Mouse (Mus musculus): ENCODE measurements around the gene Npy5r.

Npy5r gene

GRCm38 (mm10) chr8:66690402-66690801, 2.5 kb upstream of the Npy5r start:
- H3K27me3 ChIP-seq (ENCODE audit: insufficient read depth, low read length) = peaks cover 41% of the 10 kb centered on the region
- no peaks in the 10 kb centered on the region for H3K9me3 ChIP-seq (ENCODE audit: low read length)
- H3K36me3 ChIP-seq (ENCODE audit: insufficient read depth, low read length) = no peaks in the 10 kb centered on the region
- peaks cover 12% of the 10 kb centered on the region; the same call in 1 of the 2 replicates for H3K4me1 ChIP-seq (replicated peaks; ENCODE audit: low read depth, low read length)
- H3K4me3 ChIP-seq (replicated peaks; ENCODE audit: low read length) = no peak overlapping the region
- TF ChIP-seq CTCF (conservative IDR thresholded peaks at IDR 0.05; ENCODE audit: low read length) = no peak
- TF ChIP-seq NANOG (IDR thresholded peaks at IDR 0.05; ENCODE audit: borderline replicate concordance, low read length) = no peak
- no peak for TF ChIP-seq POU5F1 (IDR thresholded peaks at IDR 0.05; ENCODE audit: borderline replicate concordance, low read length)

DNA sequence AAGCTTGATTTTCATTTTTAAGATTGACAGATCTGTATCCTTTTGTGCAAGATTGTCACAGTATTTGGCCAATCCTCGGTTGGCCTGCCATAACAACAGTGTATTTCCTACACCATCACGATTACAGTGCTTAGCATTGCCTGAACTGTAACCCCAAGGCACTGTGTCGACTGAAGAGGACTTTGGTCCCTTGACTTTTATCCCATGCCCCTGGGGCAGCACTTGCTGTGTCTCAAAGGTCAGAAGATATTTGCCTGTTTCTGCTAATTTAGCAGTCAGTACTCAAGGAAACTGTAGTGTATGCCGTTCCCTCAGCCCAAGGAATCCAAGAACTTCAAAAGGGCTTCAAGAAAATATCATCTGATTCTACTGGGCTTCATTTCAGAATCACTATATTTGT, 871 bp upstream of the Npy5r start:
- no peaks in the 10 kb centered on the region for H3K9me3 ChIP-seq (ENCODE audit: low read length)
- H3K4me1 ChIP-seq (replicated peaks; ENCODE audit: low read depth, low read length) = peaks cover 12% of the 10 kb centered on the region; the same call in 1 of the 2 replicates
- no peaks in the 10 kb centered on the region for H3K36me3 ChIP-seq (ENCODE audit: insufficient read depth, low read length)
- TF ChIP-seq NANOG (IDR thresholded peaks at IDR 0.05; ENCODE audit: borderline replicate concordance, low read length) (no peak), CTCF (conservative IDR thresholded peaks at IDR 0.05; ENCODE audit: low read length) (no peak), POU5F1 (IDR thresholded peaks at IDR 0.05; ENCODE audit: borderline replicate concordance, low read length) (no peak)
- no peak overlapping the region for H3K4me3 ChIP-seq (replicated peaks; ENCODE audit: low read length)
- peaks cover 41% of the 10 kb centered on the region for H3K27me3 ChIP-seq (ENCODE audit: insufficient read depth, low read length)

DNA sequence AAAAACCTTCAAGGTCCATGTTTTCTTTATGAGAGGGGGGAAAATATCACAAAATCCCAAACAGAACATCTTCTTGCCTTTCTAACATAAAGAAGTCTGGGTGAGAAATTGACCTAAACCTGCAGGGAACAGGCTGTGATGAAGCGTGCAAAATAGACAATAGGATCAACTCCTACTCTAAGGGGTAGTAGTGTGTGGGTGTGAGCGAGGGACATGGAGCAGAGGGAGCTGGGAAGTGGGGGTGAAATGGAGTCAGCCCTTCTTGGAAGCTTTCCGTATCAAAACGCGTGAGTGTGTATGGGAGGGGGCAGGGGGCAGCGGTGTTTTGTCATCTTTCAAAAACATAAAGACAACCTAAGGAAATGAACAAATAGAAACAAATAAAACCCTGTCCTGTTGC, 467 bp upstream of the Npy5r start:
- H3K9me3 ChIP-seq (ENCODE audit: low read length) = no peaks in the 10 kb centered on the region
- peak overlapping the region; percentile 72 for H3K4me3 ChIP-seq (replicated peaks; ENCODE audit: low read length)
- peaks cover 12% of the 10 kb centered on the region; the same call in 1 of the 2 replicates for H3K4me1 ChIP-seq (replicated peaks; ENCODE audit: low read depth, low read length)
- no peaks in the 10 kb centered on the region for H3K36me3 ChIP-seq (ENCODE audit: insufficient read depth, low read length)
- H3K27me3 ChIP-seq (ENCODE audit: insufficient read depth, low read length) = peaks cover 41% of the 10 kb centered on the region
- TF ChIP-seq POU5F1 (IDR thresholded peaks at IDR 0.05; ENCODE audit: borderline replicate concordance, low read length) (no peak), CTCF (conservative IDR thresholded peaks at IDR 0.05; ENCODE audit: low read length) (no peak), NANOG (IDR thresholded peaks at IDR 0.05; ENCODE audit: borderline replicate concordance, low read length) (no peak)

DNA sequence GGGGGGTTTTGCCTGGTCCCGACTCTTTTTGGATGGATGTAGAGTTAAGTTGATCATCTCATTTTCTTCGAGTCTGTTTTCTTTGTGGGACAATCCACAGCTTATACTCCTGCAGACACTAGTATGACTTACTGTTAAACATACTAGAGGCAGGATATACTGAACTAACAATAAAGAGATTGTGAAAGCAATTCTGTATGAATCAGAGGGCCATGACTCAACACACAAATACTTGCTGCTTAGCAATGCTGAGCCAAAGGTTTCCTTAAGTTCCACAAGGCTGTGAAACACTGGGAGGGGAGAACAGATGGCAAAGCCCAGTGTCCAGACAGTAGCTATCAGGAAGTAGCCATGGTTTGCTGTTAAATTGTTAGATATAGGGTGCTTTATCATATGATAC, 6.7 kb downstream of the Npy5r start:
- no peaks in the 10 kb centered on the region for H3K36me3 ChIP-seq (ENCODE audit: insufficient read depth, low read length)
- no peak overlapping the region for H3K4me3 ChIP-seq (replicated peaks; ENCODE audit: low read length)
- H3K4me1 ChIP-seq (replicated peaks; ENCODE audit: low read depth, low read length) = no peaks in the 10 kb centered on the region
- TF ChIP-seq POU5F1 (IDR thresholded peaks at IDR 0.05; ENCODE audit: borderline replicate concordance, low read length) = no peak
- TF ChIP-seq CTCF (conservative IDR thresholded peaks at IDR 0.05; ENCODE audit: low read length) = no peak
- no peak for TF ChIP-seq NANOG (IDR thresholded peaks at IDR 0.05; ENCODE audit: borderline replicate concordance, low read length)
- peaks cover 7% of the 10 kb centered on the region for H3K27me3 ChIP-seq (ENCODE audit: insufficient read depth, low read length)
- no peaks in the 10 kb centered on the region for H3K9me3 ChIP-seq (ENCODE audit: low read length)

DNA sequence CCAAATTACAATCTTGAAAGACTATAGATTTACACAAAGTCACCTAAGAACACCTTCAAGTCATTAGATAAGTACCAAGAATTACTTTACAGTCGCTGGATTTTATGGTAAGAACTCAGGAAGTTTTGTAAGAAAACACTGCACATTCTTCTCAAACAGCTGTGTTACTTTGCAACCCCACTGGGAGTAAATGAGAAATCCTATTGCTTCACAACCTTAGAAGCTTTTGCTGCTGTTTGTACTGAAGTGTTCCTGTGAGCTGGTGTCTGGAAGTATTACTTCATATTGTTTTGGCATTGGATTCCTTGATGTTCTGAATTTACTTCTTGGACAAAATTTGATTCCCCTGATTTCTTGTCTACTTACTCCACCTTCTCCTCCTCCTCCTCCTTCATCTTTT, 57.2 kb downstream of the Npy5r start:
- Histone ChIP-seq H3K9me3 (ENCODE audit: low read length) (peaks cover 35% of the 10 kb centered on the region), H3K36me3 (ENCODE audit: insufficient read depth, low read length) (no peaks in the 10 kb centered on the region), H3K4me3 (replicated peaks; ENCODE audit: low read length) (no peak overlapping the region), H3K27me3 (ENCODE audit: insufficient read depth, low read length) (no peaks in the 10 kb centered on the region), H3K4me1 (replicated peaks; ENCODE audit: low read depth, low read length) (no peaks in the 10 kb centered on the region)
- no peak for TF ChIP-seq NANOG (IDR thresholded peaks at IDR 0.05; ENCODE audit: borderline replicate concordance, low read length)
- no peak for TF ChIP-seq CTCF (conservative IDR thresholded peaks at IDR 0.05; ENCODE audit: low read length)
- TF ChIP-seq POU5F1 (IDR thresholded peaks at IDR 0.05; ENCODE audit: borderline replicate concordance, low read length) = no peak

All from E14TG2a.4 (cell line).